Mouse (Mus musculus) heart, postnatal 10 days (tissue): Measurements from ENCODE around the gene Atp4a. TPM values are rescaled to one million over a fixed set of nuclear protein-coding genes. Genes with fewer than 3 reads are reported as not detected.

Experiments
- total RNA-seq, 2 experiments: library from RNA; stranded (reverse); gene quantifications; 2 replicates each; pipeline ENCODE4 v1.2.3; 2021

Atp4a gene
- total RNA-seq, 2 experiments from 2014 or later = 0.12 TPM; not detected in 1

Other genes starting within 250 kb of the Atp4a start
- not detected for gene Prodh2, start 218.6 kb upstream of the Atp4a start, total RNA-seq
- gene Arhgap33, start 177.1 kb upstream of the Atp4a start, total RNA-seq = 1 to 10 TPM; 3.7 to 3.9 TPM
- 100 to 1,000 TPM; 391 to 393 TPM for gene Hspb6, start 160.0 kb upstream of the Atp4a start, total RNA-seq
- gene Proser3, start 159.9 kb upstream of the Atp4a start, total RNA-seq = 1 to 10 TPM; 2.7 to 4.8 TPM
- gene Lin37, start 152.4 kb upstream of the Atp4a start, total RNA-seq = 10 to 100 TPM; 15.0 to 23.6 TPM
- 10 to 100 TPM; 67.4 to 78.2 TPM for gene U2af1l4, start 148.9 kb upstream of the Atp4a start, total RNA-seq
- gene Gm49396, start 148.9 kb upstream of the Atp4a start, total RNA-seq = 1 to 10 TPM; 1.7 to 1.8 TPM
- gene Psenen, start 148.6 kb upstream of the Atp4a start, total RNA-seq = 10 to 100 TPM; 78.2 to 80.1 TPM
- 1 to 10 TPM; 1.6 to 2.0 TPM for gene Igflr1, start 146.8 kb upstream of the Atp4a start, total RNA-seq
- 10 to 100 TPM; 25.8 to 30.2 TPM for gene Kmt2b, start 123.5 kb upstream of the Atp4a start, total RNA-seq
- not detected for gene Zbtb32, start 113.3 kb upstream of the Atp4a start, total RNA-seq
- under 1 TPM; 0.42 to 0.48 TPM for gene Upk1a, start 99.4 kb upstream of the Atp4a start, total RNA-seq
- 1,000 to 10,000 TPM; 4,137 to 4,381 TPM for gene Cox6b1, start 86.1 kb upstream of the Atp4a start, total RNA-seq
- gene Etv2, start 76.4 kb upstream of the Atp4a start, total RNA-seq = not detected
- 10 to 100 TPM; 58.8 to 60.3 TPM for gene Rbm42, start 61.9 kb upstream of the Atp4a start, total RNA-seq
- 1 to 10 TPM; 6.7 to 7.7 TPM for gene Haus5, start 47.2 kb upstream of the Atp4a start, total RNA-seq
- under 1 TPM in 1 of 2 experiments, not detected in 1; 0.67 TPM for gene Pmis2, start 40.6 kb upstream of the Atp4a start, total RNA-seq
- gene 2200002J24Rik, start 13.3 kb upstream of the Atp4a start, total RNA-seq = not detected
- 100 to 1,000 TPM; 229 to 244 TPM for gene Tmem147, start 17.3 kb downstream of the Atp4a start, total RNA-seq
- not detected for gene Gapdhs, start 31.5 kb downstream of the Atp4a start, total RNA-seq
- 1 to 10 TPM; 4.5 to 4.8 TPM for gene Sbsn, start 39.3 kb downstream of the Atp4a start, total RNA-seq
- 1 to 10 TPM; 5.8 to 8.1 TPM for gene Dmkn, start 51.5 kb downstream of the Atp4a start, total RNA-seq
- not detected for gene Krtdap, start 75.7 kb downstream of the Atp4a start, total RNA-seq
- gene Ffar2, start 111.6 kb downstream of the Atp4a start, total RNA-seq = under 1 TPM; 0.35 to 0.57 TPM
- gene Ffar3, start 144.0 kb downstream of the Atp4a start, total RNA-seq = not detected
- gene Ffar1, start 149.4 kb downstream of the Atp4a start, total RNA-seq = under 1 TPM in 1 of 2 experiments, not detected in 1; 0.05 TPM
- 1 to 10 TPM; 1.1 to 1.4 TPM for gene Cd22, start 168.1 kb downstream of the Atp4a start, total RNA-seq
- under 1 TPM in 1 of 2 experiments, not detected in 1; 0.48 TPM for gene Mag, start 202.7 kb downstream of the Atp4a start, total RNA-seq
- 1 to 10 TPM; 1.5 to 4.1 TPM for gene Hamp2, start 212.5 kb downstream of the Atp4a start, total RNA-seq
- 1 to 10 TPM; 5.2 to 6.6 TPM for gene Hamp, start 231.8 kb downstream of the Atp4a start, total RNA-seq
- gene Usf2, start 244.6 kb downstream of the Atp4a start, total RNA-seq = 100 to 1,000 TPM in 1 of 2 experiments, 10 to 100 TPM in 1; 98.7 to 109 TPM